Mouse (Mus musculus): ENCODE results near the gene Ttc33. TPM values are rescaled to one million over a fixed set of nuclear protein-coding genes. Genes with fewer than 3 reads are reported as not detected.
A peak's percentile ranks its signal among the peaks of the same experiment; 100 is the strongest.
"Not testable (repeated sequence)": the region's sequence is repeated elsewhere in the genome, so short reads cannot be mapped to it uniquely, and the experiment has no call there.

Gene Ttc33
- polyA plus RNA-seq, 1 experiment from 2014 or later, result 37.5 TPM

GRCm38 (mm10) chr15:5193833-5194232, 8.5 kb downstream of the Ttc33 start:
- no peak overlapping the region for H3K4me3 ChIP-seq (ENCODE audit: low read depth, low read length)
- ATAC-seq (replicated peaks; ENCODE audit: insufficient number of reproducible peaks, low FRiP score, low TSS enrichment), result no peak
- H3K4me2 ChIP-seq, result no peak overlapping the region
- H3K9ac ChIP-seq (ENCODE audit: low read depth, low read length), result no peak overlapping the region
- H3K36me3 ChIP-seq (ENCODE audit: control insufficient read depth, insufficient read depth, low read length), result 0 out of 2 replicates have a peak, but pooled peaks cover 4% of the 10 kb centered on the region
- no peaks in the 10 kb centered on the region for H3K9me3 ChIP-seq (replicated peaks; ENCODE audit: control insufficient read depth, low read length)
- H3K27ac ChIP-seq (ENCODE audit: low read depth, low read length), result no peak overlapping the region
- WGBS (ENCODE audit: insufficient replicate concordance), result 69% methylated on average over 3 of the region's 3 CpGs
- H3K27me3 ChIP-seq (ENCODE audit: control insufficient read depth, insufficient read depth, low read length), result no peaks in the 10 kb centered on the region
- peaks cover 23% of the 10 kb centered on the region for H3K4me1 ChIP-seq (ENCODE audit: control insufficient read depth, insufficient read depth, low read length)

GRCm38 (mm10) chr15:5194446-5194845, 9.1 kb downstream of the Ttc33 start:
- no peaks in the 10 kb centered on the region for H3K9me3 ChIP-seq (replicated peaks; ENCODE audit: control insufficient read depth, low read length)
- no peak for ATAC-seq (replicated peaks; ENCODE audit: insufficient number of reproducible peaks, low FRiP score, low TSS enrichment)
- no peak overlapping the region for H3K9ac ChIP-seq (ENCODE audit: low read depth, low read length)
- 72% methylated on average over 6 of the region's 6 CpGs for WGBS (ENCODE audit: insufficient replicate concordance)
- no peak overlapping the region for H3K27ac ChIP-seq (ENCODE audit: low read depth, low read length)
- peaks cover 23% of the 10 kb centered on the region for H3K4me1 ChIP-seq (ENCODE audit: control insufficient read depth, insufficient read depth, low read length)
- H3K4me2 ChIP-seq, result no peak overlapping the region
- H3K27me3 ChIP-seq (ENCODE audit: control insufficient read depth, insufficient read depth, low read length), result no peaks in the 10 kb centered on the region
- 0 out of 2 replicates have a peak, but pooled peaks cover 4% of the 10 kb centered on the region for H3K36me3 ChIP-seq (ENCODE audit: control insufficient read depth, insufficient read depth, low read length)
- H3K4me3 ChIP-seq (ENCODE audit: low read depth, low read length), result no peak overlapping the region

- Histone ChIP-seq H3K36me3 (ENCODE audit: control insufficient read depth, insufficient read depth, low read length) (0 out of 2 replicates have a peak, but pooled peaks cover 4% of the 10 kb centered on the region), H3K27ac (ENCODE audit: low read depth, low read length) (no peak overlapping the region), H3K4me1 (ENCODE audit: control insufficient read depth, insufficient read depth, low read length) (peaks cover 23% of the 10 kb centered on the region), H3K9ac (ENCODE audit: low read depth, low read length) (no peak overlapping the region), H3K27me3 (ENCODE audit: control insufficient read depth, insufficient read depth, low read length) (no peaks in the 10 kb centered on the region), H3K9me3 (replicated peaks; ENCODE audit: control insufficient read depth, low read length) (no peaks in the 10 kb centered on the region), H3K4me3 (ENCODE audit: low read depth, low read length) (no peak overlapping the region), H3K4me2 (no peak overlapping the region)
- no peak for ATAC-seq (replicated peaks; ENCODE audit: insufficient number of reproducible peaks, low FRiP score, low TSS enrichment)
- 69% methylated on average over 9 of the region's 9 CpGs for WGBS (ENCODE audit: insufficient replicate concordance)
Observed at GRCm38 (mm10) chr15:5194931-5195330, 9.6 kb downstream of the Ttc33 start.

- WGBS (ENCODE audit: insufficient replicate concordance), result 52% methylated on average over 4 of the region's 4 CpGs
- Histone ChIP-seq H3K4me1 (ENCODE audit: control insufficient read depth, insufficient read depth, low read length) (peaks cover 23% of the 10 kb centered on the region), H3K9me3 (replicated peaks; ENCODE audit: control insufficient read depth, low read length) (no peaks in the 10 kb centered on the region), H3K27me3 (ENCODE audit: control insufficient read depth, insufficient read depth, low read length) (no peaks in the 10 kb centered on the region), H3K4me3 (ENCODE audit: low read depth, low read length) (no peak overlapping the region), H3K36me3 (ENCODE audit: control insufficient read depth, insufficient read depth, low read length) (0 out of 2 replicates have a peak, but pooled peaks cover 4% of the 10 kb centered on the region), H3K27ac (ENCODE audit: low read depth, low read length) (peak overlapping the region; percentile 41; the same call in 1 of the 2 replicates), H3K4me2 (no peak overlapping the region), H3K9ac (ENCODE audit: low read depth, low read length) (no peak overlapping the region)
- ATAC-seq (replicated peaks; ENCODE audit: insufficient number of reproducible peaks, low FRiP score, low TSS enrichment), result no peak
Observed at GRCm38 (mm10) chr15:5195987-5196514, 10.7 kb downstream of the Ttc33 start.

DNA sequence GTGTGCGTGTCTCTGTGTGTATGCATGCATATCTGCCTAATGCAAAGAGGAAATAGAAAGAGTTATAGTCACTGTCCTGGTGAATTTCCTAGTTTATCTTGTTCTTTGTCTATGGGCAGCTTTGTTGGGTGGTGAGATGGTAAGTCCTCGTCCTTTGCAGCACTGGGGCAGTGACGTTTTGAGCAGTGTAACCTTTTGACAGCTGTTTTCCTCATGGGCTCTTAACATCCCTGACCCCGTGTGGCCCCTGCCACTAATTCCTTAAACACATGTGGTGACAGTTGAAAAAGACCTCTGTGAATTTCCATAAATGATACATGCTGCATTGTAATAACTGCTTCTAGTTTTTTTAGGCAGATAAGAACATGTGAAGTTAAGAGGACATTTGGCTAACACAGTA, 11.4 kb downstream of the Ttc33 start:
- ATAC-seq (replicated peaks; ENCODE audit: insufficient number of reproducible peaks, low FRiP score, low TSS enrichment), result no peak
- H3K9me3 ChIP-seq (replicated peaks; ENCODE audit: control insufficient read depth, low read length), result no peaks in the 10 kb centered on the region
- H3K4me3 ChIP-seq (ENCODE audit: low read depth, low read length), result no peak overlapping the region
- no peaks in the 10 kb centered on the region for H3K27me3 ChIP-seq (ENCODE audit: control insufficient read depth, insufficient read depth, low read length)
- H3K9ac ChIP-seq (ENCODE audit: low read depth, low read length), result no peak overlapping the region
- H3K4me1 ChIP-seq (ENCODE audit: control insufficient read depth, insufficient read depth, low read length), result peaks cover 23% of the 10 kb centered on the region
- 37% methylated on average over 4 of the region's 4 CpGs for WGBS (ENCODE audit: insufficient replicate concordance)
- no peak overlapping the region for H3K4me2 ChIP-seq
- H3K27ac ChIP-seq (ENCODE audit: low read depth, low read length), result peak overlapping the region; percentile 41; the same call in 1 of the 2 replicates
- H3K36me3 ChIP-seq (ENCODE audit: control insufficient read depth, insufficient read depth, low read length), result 0 out of 2 replicates have a peak, but pooled peaks cover 3% of the 10 kb centered on the region

- ATAC-seq (replicated peaks; ENCODE audit: insufficient number of reproducible peaks, low FRiP score, low TSS enrichment), result no peak
Observed at GRCm38 (mm10) chr15:5205222-5205621, 19.9 kb downstream of the Ttc33 start.

DNA sequence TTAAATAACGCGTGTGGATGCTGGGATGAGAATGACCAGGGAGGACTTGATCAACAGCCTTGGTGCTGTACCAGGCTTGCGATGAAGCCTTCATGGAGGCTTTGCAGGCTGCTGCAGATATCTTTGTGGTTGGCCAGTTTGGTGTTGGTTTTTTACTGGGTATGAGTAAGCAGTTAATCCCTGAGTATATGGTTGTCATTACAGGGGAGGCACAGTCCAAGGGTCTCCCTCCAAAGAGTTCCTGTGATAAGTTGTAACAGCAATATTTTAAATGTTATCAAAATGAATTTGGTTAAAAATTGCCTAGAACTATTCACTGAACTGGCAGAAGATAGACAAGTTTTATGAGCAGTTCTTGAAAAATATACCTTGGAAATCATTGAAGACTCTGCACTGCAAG, 23.8 kb downstream of the Ttc33 start:
- no peaks in the 10 kb centered on the region for H3K36me3 ChIP-seq (ENCODE audit: control insufficient read depth, insufficient read depth, low read length)
- H3K4me2 ChIP-seq, result no peak overlapping the region
- H3K4me3 ChIP-seq (ENCODE audit: low read depth, low read length), result no peak overlapping the region
- ATAC-seq (replicated peaks; ENCODE audit: insufficient number of reproducible peaks, low FRiP score, low TSS enrichment), result no peak
- H3K27me3 ChIP-seq (ENCODE audit: control insufficient read depth, insufficient read depth, low read length), result no peaks in the 10 kb centered on the region
- no peak overlapping the region for H3K27ac ChIP-seq (ENCODE audit: low read depth, low read length)
- no peaks in the 10 kb centered on the region for H3K9me3 ChIP-seq (replicated peaks; ENCODE audit: control insufficient read depth, low read length)
- no peak overlapping the region for H3K9ac ChIP-seq (ENCODE audit: low read depth, low read length)
- H3K4me1 ChIP-seq (ENCODE audit: control insufficient read depth, insufficient read depth, low read length), result no peaks in the 10 kb centered on the region
- WGBS (ENCODE audit: insufficient replicate concordance), result 97% methylated on average over 3 of the region's 3 CpGs

More at GRCm38 (mm10) chr15:5205222-5205621, 19.9 kb downstream of the Ttc33 start:
- Histone ChIP-seq H3K9me3 (replicated peaks; ENCODE audit: control insufficient read depth, low read length) (no peaks in the 10 kb centered on the region), H3K4me1 (ENCODE audit: control insufficient read depth, insufficient read depth, low read length) (no peaks in the 10 kb centered on the region), H3K36me3 (ENCODE audit: control insufficient read depth, insufficient read depth, low read length) (no peaks in the 10 kb centered on the region), H3K9ac (ENCODE audit: low read depth, low read length) (no peak overlapping the region), H3K4me3 (ENCODE audit: low read depth, low read length) (no peak overlapping the region), H3K27me3 (ENCODE audit: control insufficient read depth, insufficient read depth, low read length) (no peaks in the 10 kb centered on the region), H3K4me2 (no peak overlapping the region), H3K27ac (ENCODE audit: low read depth, low read length) (no peak overlapping the region)
- 87% methylated on average over 9 of the region's 9 CpGs for WGBS (ENCODE audit: insufficient replicate concordance)

DNA sequence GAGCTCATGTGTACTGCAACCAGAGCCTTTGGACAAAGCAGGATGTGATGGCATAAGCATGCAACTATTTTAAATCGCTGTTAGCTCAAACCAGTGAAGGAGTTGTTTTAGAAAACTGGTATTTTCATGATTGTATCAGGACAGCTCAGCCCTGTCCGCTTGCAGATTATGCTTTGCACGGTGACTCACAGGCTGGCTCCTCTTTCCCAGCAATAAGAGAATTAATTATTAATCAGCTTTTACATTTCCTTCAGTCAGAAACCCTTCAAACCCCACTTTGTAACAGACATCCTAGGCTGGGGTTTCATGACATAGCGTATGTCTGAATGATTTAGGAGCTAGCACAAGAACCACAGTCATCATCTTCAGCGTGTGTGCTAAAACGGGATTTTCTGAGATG, 35.2 kb downstream of the Ttc33 start:
- H3K9ac ChIP-seq (ENCODE audit: low read depth, low read length), result no peak overlapping the region
- no peaks in the 10 kb centered on the region for H3K9me3 ChIP-seq (replicated peaks; ENCODE audit: control insufficient read depth, low read length)
- H3K4me2 ChIP-seq, result no peak overlapping the region
- H3K4me3 ChIP-seq (ENCODE audit: low read depth, low read length), result no peak overlapping the region
- no peaks in the 10 kb centered on the region for H3K27me3 ChIP-seq (ENCODE audit: control insufficient read depth, insufficient read depth, low read length)
- no peaks in the 10 kb centered on the region; the same call in 1 of the 2 replicates for H3K36me3 ChIP-seq (ENCODE audit: control insufficient read depth, insufficient read depth, low read length)
- WGBS (ENCODE audit: insufficient replicate concordance), result 86% methylated on average over 6 of the region's 6 CpGs
- no peaks in the 10 kb centered on the region for H3K4me1 ChIP-seq (ENCODE audit: control insufficient read depth, insufficient read depth, low read length)
- no peak for ATAC-seq (replicated peaks; ENCODE audit: insufficient number of reproducible peaks, low FRiP score, low TSS enrichment)
- H3K27ac ChIP-seq (ENCODE audit: low read depth, low read length), result no peak overlapping the region

GRCm38 (mm10) chr15:5230746-5231145, 45.4 kb downstream of the Ttc33 start:
- ATAC-seq (replicated peaks; ENCODE audit: insufficient number of reproducible peaks, low FRiP score, low TSS enrichment); H3K4me3 ChIP-seq (ENCODE audit: low read depth, low read length); H3K36me3 ChIP-seq (ENCODE audit: control insufficient read depth, insufficient read depth, low read length); H3K4me2 ChIP-seq; H3K4me1 ChIP-seq (ENCODE audit: control insufficient read depth, insufficient read depth, low read length); H3K9me3 ChIP-seq (replicated peaks; ENCODE audit: control insufficient read depth, low read length); H3K27me3 ChIP-seq (ENCODE audit: control insufficient read depth, insufficient read depth, low read length); H3K27ac ChIP-seq (ENCODE audit: low read depth, low read length); H3K9ac ChIP-seq (ENCODE audit: low read depth, low read length): not testable (repeated sequence)
- 79% methylated on average over 10 of the region's 10 CpGs for WGBS (ENCODE audit: insufficient replicate concordance)

Data from heart, embryonic 11.5 days (tissue).